Comparison of ENCODE assay signal across 28 mouse cellular contexts in genomic region chr6:27314273-27315009, GRCm38 (mm10).
DNase-seq lines count a peak whose midpoint lies in the region; ATAC-seq and TF ChIP-seq lines count a peak whose summit lies in the region.
"Had no signal": no experiment of that assay in that cellular context is flagged by ENCODE, and none has a peak within 500 bp of the region (broad histone marks: within the 10 kb centered on the region; RNA-seq: fewer than 3 reads in every experiment).

No protein-coding gene starts in this region.

- H3K36me3 ChIP-seq in intestine, embryonic 15.5 days, result no peaks in the 10 kb centered on the region
- H3K36me3 ChIP-seq in intestine, postnatal 0 days (ENCODE audit: control insufficient read depth, insufficient read depth), result no peaks in the 10 kb centered on the region
- no peaks in the 10 kb centered on the region for H3K36me3 ChIP-seq in lung, embryonic 16.5 days (ENCODE audit: control insufficient read depth, insufficient read depth, low read length)
- no peaks in the 10 kb centered on the region for H3K36me3 ChIP-seq in stomach, embryonic 15.5 days
- H3K36me3 ChIP-seq in kidney, adult 2 months (ENCODE audit: control insufficient read depth, insufficient read depth, low read length), result no peaks in the 10 kb centered on the region
- H3K36me3 ChIP-seq: embryonic facial prominence, embryonic 12.5 days; forebrain, embryonic 12.5 days; forebrain, embryonic 15.5 days; G1E; heart, embryonic 10.5 days; heart, embryonic 13.5 days had no signal

- TF ChIP-seq CTCF in intestine, postnatal 0 days (IDR thresholded peaks at IDR 0.05; ENCODE audit: low read depth), result no peak
- TF ChIP-seq CTCF in kidney, adult 2 months (conservative IDR thresholded peaks at IDR 0.05; ENCODE audit: insufficient read depth, insufficient read length, low read depth, low read length), result no peak

- no peak overlapping the region for H3K9ac ChIP-seq in intestine, embryonic 15.5 days
- no peak overlapping the region for H3K9ac ChIP-seq in intestine, postnatal 0 days (ENCODE audit: low read depth, low read length)
- H3K9ac ChIP-seq in lung, embryonic 16.5 days (ENCODE audit: low read length), result no peak overlapping the region
- no peak overlapping the region for H3K9ac ChIP-seq in stomach, embryonic 15.5 days
- H3K9ac ChIP-seq: embryonic facial prominence, embryonic 12.5 days; forebrain, embryonic 12.5 days; forebrain, embryonic 15.5 days; heart, embryonic 13.5 days; hindbrain, embryonic 14.5 days had no signal

- no peak overlapping the region for H3K27ac ChIP-seq in intestine, embryonic 15.5 days
- no peak overlapping the region for H3K27ac ChIP-seq in intestine, postnatal 0 days (ENCODE audit: low read depth, low read length)
- H3K27ac ChIP-seq in lung, embryonic 16.5 days (ENCODE audit: low read length), result no peak overlapping the region
- peak overlapping the region; percentile 44; the same call in 1 of the 2 replicates for H3K27ac ChIP-seq in stomach, embryonic 15.5 days
- no peak overlapping the region for H3K27ac ChIP-seq in kidney, adult 2 months (ENCODE audit: insufficient read depth, low read depth, low read length)
- H3K27ac ChIP-seq: embryonic facial prominence, embryonic 12.5 days; forebrain, embryonic 12.5 days; forebrain, embryonic 15.5 days; heart, adult 2 months; heart, embryonic 10.5 days; heart, embryonic 13.5 days; hindbrain, embryonic 14.5 days; hindbrain, postnatal 0 days had no signal

- no peaks in the 10 kb centered on the region for H3K4me1 ChIP-seq in intestine, embryonic 15.5 days (replicated peaks)
- no peaks in the 10 kb centered on the region for H3K4me1 ChIP-seq in intestine, postnatal 0 days (replicated peaks; ENCODE audit: control insufficient read depth, insufficient read depth, low read length)
- H3K4me1 ChIP-seq in lung, embryonic 16.5 days (replicated peaks; ENCODE audit: control insufficient read depth, insufficient read depth, low read length), result no peaks in the 10 kb centered on the region
- no peaks in the 10 kb centered on the region for H3K4me1 ChIP-seq in stomach, embryonic 15.5 days
- no peaks in the 10 kb centered on the region for H3K4me1 ChIP-seq in kidney, adult 2 months (ENCODE audit: control insufficient read depth, insufficient read depth, low read length)
- H3K4me1 ChIP-seq: embryonic facial prominence, embryonic 12.5 days; forebrain, embryonic 12.5 days; forebrain, embryonic 15.5 days; heart, embryonic 10.5 days; heart, embryonic 13.5 days had no signal

- no peak for DNase-seq in lung, postnatal 25 days (ENCODE audit: low spot score)
- DNase-seq in kidney, adult 2 months, result no peak
- DNase-seq: adrenal gland, postnatal 10 days; adrenal gland, postnatal 36 days; B cell, adult 2 months; cerebellum, adult 18-20 months; cerebellum, adult 9-10 months; cerebellum, postnatal 14 days; gastrocnemius, postnatal 10 days; gastrocnemius, postnatal 36 days; heart, adult 2 months; heart, postnatal 14 days; heart, postnatal 4 days had no signal

- TF ChIP-seq POLR2A in kidney, adult 2 months (IDR thresholded peaks at IDR 0.05; ENCODE audit: low read depth, low read length), result no peak

- ATAC-seq in intestine, embryonic 15.5 days, result peak; percentile 58
- ATAC-seq in intestine, postnatal 0 days, result no peak
- peak; percentile 36; the same call in 1 of the 2 replicates for ATAC-seq in lung, embryonic 16.5 days (ENCODE audit: low read depth)
- no peak for ATAC-seq in stomach, embryonic 15.5 days (ENCODE audit: insufficient read depth, low FRiP score, low read depth)
- ATAC-seq: forebrain, embryonic 15.5 days; hindbrain, postnatal 0 days; Patski had no signal

- H3K4me3 ChIP-seq in intestine, embryonic 15.5 days (replicated peaks), result no peak overlapping the region
- H3K4me3 ChIP-seq in intestine, postnatal 0 days (ENCODE audit: low read depth, low read length), result no peak overlapping the region
- no peak overlapping the region for H3K4me3 ChIP-seq in lung, embryonic 16.5 days (ENCODE audit: low read length)
- no peak overlapping the region for H3K4me3 ChIP-seq in stomach, embryonic 15.5 days (replicated peaks)
- no peak overlapping the region for H3K4me3 ChIP-seq in kidney, adult 2 months (ENCODE audit: insufficient read depth, low read depth, low read length)
- H3K4me3 ChIP-seq: embryonic facial prominence, embryonic 12.5 days; erythroblast, embryonic 14.5 days; forebrain, embryonic 12.5 days; forebrain, embryonic 15.5 days; heart, adult 2 months; heart, embryonic 10.5 days; heart, embryonic 13.5 days had no signal

- no peaks in the 10 kb centered on the region for H3K9me3 ChIP-seq in intestine, embryonic 15.5 days
- no peaks in the 10 kb centered on the region for H3K9me3 ChIP-seq in intestine, postnatal 0 days (ENCODE audit: control insufficient read depth)
- H3K9me3 ChIP-seq in lung, embryonic 16.5 days (ENCODE audit: control insufficient read depth, low read length), result no peaks in the 10 kb centered on the region
- no peaks in the 10 kb centered on the region for H3K9me3 ChIP-seq in stomach, embryonic 15.5 days
- H3K9me3 ChIP-seq: embryonic facial prominence, embryonic 12.5 days; forebrain, embryonic 12.5 days; forebrain, embryonic 15.5 days; G1E; heart, embryonic 10.5 days; heart, embryonic 13.5 days had no signal

- H3K27me3 ChIP-seq in intestine, embryonic 15.5 days (replicated peaks), result no peaks in the 10 kb centered on the region
- H3K27me3 ChIP-seq in intestine, postnatal 0 days (replicated peaks; ENCODE audit: control insufficient read depth, insufficient read depth, low read length), result no peaks in the 10 kb centered on the region
- H3K27me3 ChIP-seq in lung, embryonic 16.5 days (ENCODE audit: control insufficient read depth, insufficient read depth, low read depth, low read length), result no peaks in the 10 kb centered on the region
- no peaks in the 10 kb centered on the region for H3K27me3 ChIP-seq in stomach, embryonic 15.5 days (replicated peaks)
- no peaks in the 10 kb centered on the region for H3K27me3 ChIP-seq in kidney, adult 2 months (replicated peaks; ENCODE audit: control insufficient read depth, insufficient read depth, low read length)
- H3K27me3 ChIP-seq: CH12.LX; embryonic facial prominence, embryonic 12.5 days; forebrain, embryonic 12.5 days; forebrain, embryonic 15.5 days; heart, embryonic 13.5 days; Patski had no signal

- 64% methylated on average over 5 of the region's 5 CpGs for WGBS in intestine, embryonic 15.5 days
- WGBS in intestine, postnatal 0 days, result 66% methylated on average over 5 of the region's 5 CpGs
- 63% methylated on average over 5 of the region's 5 CpGs for WGBS in lung, embryonic 16.5 days
- WGBS in stomach, embryonic 15.5 days, result 53% methylated on average over 5 of the region's 5 CpGs
- WGBS in kidney, adult 2 months, result 76% methylated on average over 5 of the region's 5 CpGs

- no peak overlapping the region for H3K4me2 ChIP-seq in intestine, embryonic 15.5 days (replicated peaks)
- no peak overlapping the region for H3K4me2 ChIP-seq in intestine, postnatal 0 days (replicated peaks; ENCODE audit: low read depth)
- no peak overlapping the region for H3K4me2 ChIP-seq in lung, embryonic 16.5 days (ENCODE audit: low read depth, low read length)
- no peak overlapping the region for H3K4me2 ChIP-seq in stomach, embryonic 15.5 days
- H3K4me2 ChIP-seq: embryonic facial prominence, embryonic 12.5 days; forebrain, embryonic 12.5 days; forebrain, embryonic 15.5 days; heart, embryonic 13.5 days; hindbrain, embryonic 14.5 days had no signal

Comparison
In these comparisons a context has a peak if more than half of its experiments do, and no peak if none do; other contexts are left out.
1. ATAC-seq: peak in intestine, embryonic 15.5 days (single experiment) and lung, embryonic 16.5 days (single experiment); none in intestine, postnatal 0 days (single experiment) and stomach, embryonic 15.5 days (single experiment).